ENCODE assay signal across 9 mouse cellular contexts in genomic region chr6:64236351-64236750, GRCm38 (mm10).
DNase-seq lines count a peak whose midpoint lies in the region; ATAC-seq lines count a peak whose summit lies in the region.
"Had no signal": no experiment of that assay in that cellular context is flagged by ENCODE, and none has a peak within 500 bp of the region (broad histone marks: within the 10 kb centered on the region; RNA-seq: fewer than 3 reads in every experiment).

No protein-coding gene starts in this region.

- no peak overlapping the region for H3K9ac ChIP-seq in forebrain, embryonic 14.5 days (ENCODE audit: low read length)
- H3K9ac ChIP-seq in forebrain, embryonic 11.5 days (ENCODE audit: low read length) = no peak overlapping the region
- H3K9ac ChIP-seq: liver, embryonic 13.5 days had no signal

- no peaks in the 10 kb centered on the region for H3K36me3 ChIP-seq in forebrain, embryonic 14.5 days (ENCODE audit: control insufficient read depth, insufficient read depth, low read length)
- no peaks in the 10 kb centered on the region for H3K36me3 ChIP-seq in forebrain, embryonic 11.5 days (ENCODE audit: control insufficient read depth, insufficient read depth, low read length)
- H3K36me3 ChIP-seq: liver, embryonic 13.5 days had no signal

- no peaks in the 10 kb centered on the region for H3K27me3 ChIP-seq in forebrain, embryonic 14.5 days (replicated peaks; ENCODE audit: control insufficient read depth, insufficient read depth, low read length)
- H3K27me3 ChIP-seq in forebrain, embryonic 11.5 days (ENCODE audit: control insufficient read depth, insufficient read depth, low read length) = no peaks in the 10 kb centered on the region
- H3K27me3 ChIP-seq: liver, embryonic 13.5 days had no signal

- no peak overlapping the region for H3K4me3 ChIP-seq in forebrain, embryonic 14.5 days (ENCODE audit: low read depth, low read length)
- no peak overlapping the region for H3K4me3 ChIP-seq in forebrain, embryonic 11.5 days (ENCODE audit: low read depth, low read length)
- H3K4me3 ChIP-seq: liver, embryonic 13.5 days had no signal

- no peak overlapping the region for H3K4me2 ChIP-seq in forebrain, embryonic 14.5 days (ENCODE audit: low read length)
- H3K4me2 ChIP-seq in forebrain, embryonic 11.5 days (ENCODE audit: low read depth, low read length, severe bottlenecking) = no peak overlapping the region
- H3K4me2 ChIP-seq: liver, embryonic 13.5 days had no signal

- no peaks in the 10 kb centered on the region for H3K4me1 ChIP-seq in forebrain, embryonic 14.5 days (ENCODE audit: control insufficient read depth, insufficient read depth, low read length)
- H3K4me1 ChIP-seq in forebrain, embryonic 11.5 days (replicated peaks; ENCODE audit: control insufficient read depth, insufficient read depth, low read length) = no peaks in the 10 kb centered on the region
- H3K4me1 ChIP-seq: liver, embryonic 13.5 days had no signal

- WGBS in forebrain, embryonic 14.5 days = 58% methylated on average over 3 of the region's 3 CpGs
- WGBS in forebrain, embryonic 11.5 days = 89% methylated on average over 3 of the region's 3 CpGs

- no peak overlapping the region for H3K27ac ChIP-seq in forebrain, embryonic 14.5 days (ENCODE audit: low read depth, low read length)
- H3K27ac ChIP-seq in forebrain, embryonic 11.5 days (ENCODE audit: low read depth, low read length) = no peak overlapping the region
- H3K27ac ChIP-seq: liver, embryonic 13.5 days had no signal

- peak; percentile 36 for DNase-seq in forebrain, embryonic 14.5 days (ENCODE audit: low spot score)
- no peak for DNase-seq in forebrain, embryonic 11.5 days (ENCODE audit: low spot score)
- peak; percentile 48 for DNase-seq in kidney, adult 9 months
- no peak for DNase-seq in kidney, postnatal 4 days
- DNase-seq in Muller cell, postnatal 12 days (ENCODE audit: inconsistent ontology term) = peak; percentile 91
- peak; percentile 9 to 54 for DNase-seq in kidney, postnatal 36 days
- DNase-seq in spleen, postnatal 4 days (ENCODE audit: low spot score in 2 of 2) = no peak
- DNase-seq: liver, embryonic 13.5 days had no signal

- ATAC-seq in forebrain, embryonic 14.5 days = no peak; the same call in 1 of the 2 replicates
- ATAC-seq in forebrain, embryonic 11.5 days (replicated peaks; ENCODE audit: low FRiP score) = no peak
- no peak for ATAC-seq in erythroid progenitor cell, adult 5-6 weeks (replicated peaks; ENCODE audit: low FRiP score, poor library complexity, severe bottlenecking)

- no peaks in the 10 kb centered on the region for H3K9me3 ChIP-seq in forebrain, embryonic 14.5 days (replicated peaks; ENCODE audit: control insufficient read depth, low read length)
- H3K9me3 ChIP-seq in forebrain, embryonic 11.5 days (ENCODE audit: control insufficient read depth, low read length) = no peaks in the 10 kb centered on the region
- H3K9me3 ChIP-seq: liver, embryonic 13.5 days had no signal

Comparison
In these comparisons a context has a peak if more than half of its experiments do, and no peak if none do; other contexts are left out.
1. DNase-seq: peak in forebrain, embryonic 14.5 days (single experiment), kidney, adult 9 months (single experiment), Muller cell, postnatal 12 days (single experiment) and kidney, postnatal 36 days (2 of 2); none in forebrain, embryonic 11.5 days (single experiment), kidney, postnatal 4 days (0 of 2) and spleen, postnatal 4 days (0 of 2).